Comparison of ENCODE assay signal across 11 mouse cellular contexts in the genomic region with DNA sequence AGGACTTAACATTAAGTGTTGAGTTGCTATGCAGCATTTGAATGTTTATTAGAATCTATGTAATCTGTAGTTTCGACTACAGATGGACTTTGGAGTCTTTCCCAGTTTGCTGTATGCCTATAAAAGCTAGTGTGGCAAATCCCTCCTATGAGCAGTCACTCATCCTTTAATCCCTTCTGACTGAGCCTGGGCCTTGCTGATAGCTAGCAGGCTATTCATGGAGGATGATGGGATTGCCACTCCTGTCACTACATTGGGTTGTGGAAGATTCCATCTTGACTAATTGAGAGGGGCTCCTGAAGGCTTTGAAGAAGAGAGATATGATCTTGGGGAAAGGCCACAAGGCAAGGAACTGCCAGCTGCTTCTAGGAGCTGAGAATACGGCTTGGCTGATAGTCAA.
"Had no signal": no experiment of that assay in that cellular context is flagged by ENCODE, and none has a peak within 500 bp of the region (broad histone marks: within the 10 kb centered on the region; RNA-seq: fewer than 3 reads in every experiment).

No protein-coding gene starts in this region.

- DNase-seq: lung, adult 18-20 months; lung, embryonic 14.5 days; lung, postnatal 10 days; lung, postnatal 4 days; right cerebral cortex, adult 18-20 months; right cerebral cortex, postnatal 25 days; right cerebral cortex, postnatal 4 days; spleen, adult 18-20 months; thymus, adult 18-20 months; thymus, postnatal 14 days; thymus, postnatal 36 days had no signal
